13 mouse cellular contexts compared by ENCODE assay signal in the genomic region with DNA sequence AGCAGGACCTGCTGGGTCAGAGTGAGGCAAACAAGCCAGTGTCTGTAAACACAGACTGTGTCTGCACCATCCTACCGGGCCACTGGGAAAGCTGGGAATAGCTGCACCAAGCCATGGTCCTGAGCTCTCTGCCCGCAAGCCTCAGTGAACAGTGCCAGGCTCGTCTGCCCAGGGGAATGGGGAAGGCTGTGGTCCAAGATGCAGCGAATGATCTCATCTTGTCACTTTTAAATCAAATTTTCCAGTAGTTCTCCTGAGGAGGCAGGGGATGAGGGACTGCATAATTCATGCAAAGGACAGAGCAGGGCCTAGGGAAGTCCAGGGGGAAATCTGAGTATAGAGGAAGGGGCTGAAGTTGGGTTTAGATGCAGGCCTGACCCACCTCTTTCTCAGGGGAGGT. TPM values are rescaled to one million over a fixed set of nuclear protein-coding genes. Genes with fewer than 3 reads are reported as not detected.
A peak's percentile ranks its signal among the peaks of the same experiment; 100 is the strongest.
DNase-seq lines count a peak whose midpoint lies in the region; ATAC-seq and TF ChIP-seq lines count a peak whose summit lies in the region.
"Had no signal": no experiment of that assay in that cellular context is flagged by ENCODE, and none has a peak within 500 bp of the region (broad histone marks: within the 10 kb centered on the region; RNA-seq: fewer than 3 reads in every experiment).

No protein-coding gene starts in this region.

- no peak for DNase-seq in lung, postnatal 0 days (ENCODE audit: low spot score)
- DNase-seq in lung, postnatal 14 days, result no peak
- DNase-seq in forebrain, postnatal 0 days, result no peak
- no peak for DNase-seq in gastrocnemius, postnatal 36 days
- DNase-seq in cerebellum, adult 8-10 months, result no peak
- DNase-seq: kidney, adult 18-20 months; layer of hippocampus, adult 9-11 months had no signal

- peak overlapping the region; percentile 75 for H3K9ac ChIP-seq in forebrain, embryonic 12.5 days
- no peak overlapping the region for H3K9ac ChIP-seq in forebrain, embryonic 16.5 days (replicated peaks; ENCODE audit: low read depth, low read length)
- H3K9ac ChIP-seq in lung, postnatal 0 days (replicated peaks; ENCODE audit: low read depth), result no peak overlapping the region
- H3K9ac ChIP-seq in forebrain, postnatal 0 days, result 0 out of 2 replicates have a peak overlapping the region, but pooled peaks have one; percentile 68
- peak overlapping the region; percentile 72 for H3K9ac ChIP-seq in midbrain, embryonic 16.5 days (ENCODE audit: low read depth, low read length)

- H3K9me3 ChIP-seq in forebrain, embryonic 12.5 days, result no peaks in the 10 kb centered on the region
- no peaks in the 10 kb centered on the region for H3K9me3 ChIP-seq in forebrain, embryonic 16.5 days (ENCODE audit: control insufficient read depth, low read length)
- H3K9me3 ChIP-seq in lung, postnatal 0 days (ENCODE audit: low read length), result no peaks in the 10 kb centered on the region
- no peaks in the 10 kb centered on the region for H3K9me3 ChIP-seq in forebrain, postnatal 0 days (ENCODE audit: low read length)
- H3K9me3 ChIP-seq in midbrain, embryonic 16.5 days (replicated peaks; ENCODE audit: control insufficient read depth, low read length, poor library complexity, severe bottlenecking), result no peaks in the 10 kb centered on the region
- H3K9me3 ChIP-seq: heart, embryonic 13.5 days had no signal

- H3K4me2 ChIP-seq in forebrain, embryonic 12.5 days, result peak overlapping the region; percentile 93; the same call in 1 of the 2 replicates
- no peak overlapping the region for H3K4me2 ChIP-seq in forebrain, embryonic 16.5 days (ENCODE audit: low read length)
- H3K4me2 ChIP-seq in lung, postnatal 0 days (replicated peaks; ENCODE audit: low read depth, low read length), result 0 out of 2 replicates have a peak overlapping the region, but pooled peaks have one; percentile 93
- H3K4me2 ChIP-seq in forebrain, postnatal 0 days (ENCODE audit: low read depth), result no peak overlapping the region
- no peak overlapping the region; the same call in 1 of the 2 replicates for H3K4me2 ChIP-seq in midbrain, embryonic 16.5 days (ENCODE audit: low read length)

- TF ChIP-seq CTCF in lung, postnatal 0 days (IDR thresholded peaks at IDR 0.05), result no peak
- TF ChIP-seq CTCF in forebrain, postnatal 0 days (IDR thresholded peaks at IDR 0.05; ENCODE audit: low read depth), result no peak

- H3K27me3 ChIP-seq in forebrain, embryonic 12.5 days, result peaks cover 34% of the 10 kb centered on the region
- no peaks in the 10 kb centered on the region for H3K27me3 ChIP-seq in forebrain, embryonic 16.5 days (replicated peaks; ENCODE audit: control insufficient read depth, insufficient read depth, low read length)
- no peaks in the 10 kb centered on the region for H3K27me3 ChIP-seq in lung, postnatal 0 days (replicated peaks; ENCODE audit: insufficient read depth, low read length)
- H3K27me3 ChIP-seq in forebrain, postnatal 0 days (ENCODE audit: insufficient read depth, low read length), result no peaks in the 10 kb centered on the region
- no peaks in the 10 kb centered on the region; the same call in 1 of the 2 replicates for H3K27me3 ChIP-seq in midbrain, embryonic 16.5 days (ENCODE audit: control insufficient read depth, insufficient read depth, low read depth, low read length)

- 82% methylated on average over 4 of the region's 4 CpGs for WGBS in forebrain, embryonic 12.5 days
- WGBS in forebrain, embryonic 16.5 days, result 87% methylated on average over 4 of the region's 4 CpGs
- 77% methylated on average over 4 of the region's 4 CpGs for WGBS in lung, postnatal 0 days
- 86% methylated on average over 4 of the region's 4 CpGs for WGBS in forebrain, postnatal 0 days
- 84% methylated on average over 4 of the region's 4 CpGs for WGBS in midbrain, embryonic 16.5 days

- peaks cover 20% of the 10 kb centered on the region for H3K4me1 ChIP-seq in forebrain, embryonic 12.5 days
- H3K4me1 ChIP-seq in forebrain, embryonic 16.5 days (replicated peaks; ENCODE audit: control insufficient read depth, insufficient read depth, low read length), result peaks cover 15% of the 10 kb centered on the region
- H3K4me1 ChIP-seq in lung, postnatal 0 days (ENCODE audit: insufficient read depth, low read depth, low read length), result peaks cover 4% of the 10 kb centered on the region; the same call in 1 of the 2 replicates
- peaks cover 13% of the 10 kb centered on the region; the same call in 1 of the 2 replicates for H3K4me1 ChIP-seq in forebrain, postnatal 0 days (ENCODE audit: insufficient read depth)
- peaks cover 14% of the 10 kb centered on the region for H3K4me1 ChIP-seq in midbrain, embryonic 16.5 days (ENCODE audit: control insufficient read depth, insufficient read depth, low read length)

- no peaks in the 10 kb centered on the region; the same call in 1 of the 2 replicates for H3K36me3 ChIP-seq in forebrain, embryonic 12.5 days (replicated peaks)
- no peaks in the 10 kb centered on the region for H3K36me3 ChIP-seq in forebrain, embryonic 16.5 days (ENCODE audit: control insufficient read depth, insufficient read depth)
- no peaks in the 10 kb centered on the region for H3K36me3 ChIP-seq in lung, postnatal 0 days (ENCODE audit: insufficient read depth, low read length)
- peaks cover 5% of the 10 kb centered on the region; the same call in 1 of the 2 replicates for H3K36me3 ChIP-seq in forebrain, postnatal 0 days (ENCODE audit: insufficient read depth)
- no peaks in the 10 kb centered on the region for H3K36me3 ChIP-seq in midbrain, embryonic 16.5 days (ENCODE audit: control insufficient read depth, insufficient read depth, low read length)

- intact Hi-C loops in gastrocnemius, postnatal 36 days (cut with DNase I), result loop anchor here (2.0 kb wide), 1 partner anchor 21 kb away; a partner anchor contains a TSS

- no peak for ATAC-seq in forebrain, embryonic 12.5 days (ENCODE audit: low FRiP score)
- no peak for ATAC-seq in forebrain, embryonic 16.5 days
- no peak for ATAC-seq in lung, postnatal 0 days
- ATAC-seq in forebrain, postnatal 0 days, result no peak
- no peak for ATAC-seq in midbrain, embryonic 16.5 days

- H3K27ac ChIP-seq in forebrain, embryonic 12.5 days, result no peak overlapping the region
- no peak overlapping the region for H3K27ac ChIP-seq in forebrain, embryonic 16.5 days (ENCODE audit: low read length)
- H3K27ac ChIP-seq in lung, postnatal 0 days (ENCODE audit: low read length), result no peak overlapping the region
- H3K27ac ChIP-seq in forebrain, postnatal 0 days (ENCODE audit: low read depth, low read length), result 0 out of 2 replicates have a peak overlapping the region, but pooled peaks have one; percentile 82
- no peak overlapping the region for H3K27ac ChIP-seq in midbrain, embryonic 16.5 days (ENCODE audit: low read length)
- H3K27ac ChIP-seq: macrophage had no signal

- no peak overlapping the region; the same call in 1 of the 2 replicates for H3K4me3 ChIP-seq in forebrain, embryonic 12.5 days (replicated peaks)
- no peak overlapping the region for H3K4me3 ChIP-seq in forebrain, embryonic 16.5 days (replicated peaks; ENCODE audit: low read length)
- H3K4me3 ChIP-seq in lung, postnatal 0 days (ENCODE audit: low read depth, low read length), result no peak overlapping the region
- H3K4me3 ChIP-seq in forebrain, postnatal 0 days (ENCODE audit: low read depth, low read length), result no peak overlapping the region
- no peak overlapping the region for H3K4me3 ChIP-seq in midbrain, embryonic 16.5 days (ENCODE audit: low read depth, low read length)

- TF ChIP-seq EP300 in lung, postnatal 0 days (IDR thresholded peaks at IDR 0.05), result no peak

RNA-seq across cellular contexts. Expression of a gene that starts 0.9 kb away (rescaled TPM):
- polyA plus RNA-seq in forebrain, embryonic 12.5 days (2016; fragmentation: Nextera tagmentation; extraction: Ambion mirVana), result 13.7 and 15.6 TPM in 2 replicates
- 14.3 and 17.3 TPM in 2 replicates for polyA plus RNA-seq in forebrain, embryonic 16.5 days (2015; fragmentation: Nextera tagmentation; extraction: Ambion mirVana)
- polyA plus RNA-seq in lung, postnatal 0 days (2015; fragmentation: Nextera tagmentation; extraction: Ambion mirVana), result 17.8 and 19.0 TPM in 2 replicates
- 17.6 and 19.5 TPM in 2 replicates for total RNA-seq in forebrain, postnatal 0 days (2014; rRNA removed)
- polyA plus RNA-seq in forebrain, postnatal 0 days (2015; fragmentation: Nextera tagmentation; extraction: Ambion mirVana), result 23.5 and 26.1 TPM in 2 replicates
- polyA plus RNA-seq in midbrain, embryonic 16.5 days (2015; fragmentation: Nextera tagmentation; extraction: Ambion mirVana), result 25.2 and 26.1 TPM in 2 replicates
- total RNA-seq in gastrocnemius, postnatal 36 days (2021), result under 1 TPM; 0.31 to 0.64 TPM

RNA-seq across cellular contexts. Expression of a gene that starts 5.3 kb away (rescaled TPM):
- polyA plus RNA-seq in forebrain, embryonic 12.5 days (2016; fragmentation: Nextera tagmentation; extraction: Ambion mirVana), result 0.05 and 0.19 TPM in 2 replicates
- 1.2 TPM in 2 replicates for polyA plus RNA-seq in forebrain, embryonic 16.5 days (2015; fragmentation: Nextera tagmentation; extraction: Ambion mirVana)
- 4.8 and 4.9 TPM in 2 replicates for polyA plus RNA-seq in lung, postnatal 0 days (2015; fragmentation: Nextera tagmentation; extraction: Ambion mirVana)
- 2.5 and 3.0 TPM in 2 replicates for total RNA-seq in forebrain, postnatal 0 days (2014; rRNA removed)
- polyA plus RNA-seq in forebrain, postnatal 0 days (2015; fragmentation: Nextera tagmentation; extraction: Ambion mirVana), result 0.88 and 1.3 TPM in 2 replicates
- 1.4 and 2.0 TPM in 2 replicates for polyA plus RNA-seq in midbrain, embryonic 16.5 days (2015; fragmentation: Nextera tagmentation; extraction: Ambion mirVana)
- 1 to 10 TPM; 5.0 to 7.0 TPM for total RNA-seq in gastrocnemius, postnatal 36 days (2021)

RNA-seq across cellular contexts. Expression of a gene that starts 21.4 kb away (rescaled TPM):
- 144 and 149 TPM in 2 replicates for polyA plus RNA-seq in forebrain, embryonic 12.5 days (2016; fragmentation: Nextera tagmentation; extraction: Ambion mirVana)
- polyA plus RNA-seq in forebrain, embryonic 16.5 days (2015; fragmentation: Nextera tagmentation; extraction: Ambion mirVana), result 71.0 and 80.9 TPM in 2 replicates
- polyA plus RNA-seq in lung, postnatal 0 days (2015; fragmentation: Nextera tagmentation; extraction: Ambion mirVana), result 28.1 and 29.5 TPM in 2 replicates
- 28.8 and 31.3 TPM in 2 replicates for total RNA-seq in forebrain, postnatal 0 days (2014; rRNA removed)
- polyA plus RNA-seq in forebrain, postnatal 0 days (2015; fragmentation: Nextera tagmentation; extraction: Ambion mirVana), result 29.7 and 33.0 TPM in 2 replicates
- 32.6 and 37.6 TPM in 2 replicates for polyA plus RNA-seq in midbrain, embryonic 16.5 days (2015; fragmentation: Nextera tagmentation; extraction: Ambion mirVana)
- 1 to 10 TPM; 2.1 to 3.0 TPM for total RNA-seq in gastrocnemius, postnatal 36 days (2021)

RNA-seq across cellular contexts. Expression of a gene that starts 47.3 kb away (rescaled TPM):
- polyA plus RNA-seq in forebrain, embryonic 12.5 days (2016; fragmentation: Nextera tagmentation; extraction: Ambion mirVana), result 3.6 and 3.9 TPM in 2 replicates
- polyA plus RNA-seq in forebrain, embryonic 16.5 days (2015; fragmentation: Nextera tagmentation; extraction: Ambion mirVana), result 4.0 and 5.3 TPM in 2 replicates
- polyA plus RNA-seq in lung, postnatal 0 days (2015; fragmentation: Nextera tagmentation; extraction: Ambion mirVana), result 19.6 and 23.8 TPM in 2 replicates
- total RNA-seq in forebrain, postnatal 0 days (2014; rRNA removed), result 6.2 and 7.3 TPM in 2 replicates
- 8.0 and 8.1 TPM in 2 replicates for polyA plus RNA-seq in forebrain, postnatal 0 days (2015; fragmentation: Nextera tagmentation; extraction: Ambion mirVana)
- polyA plus RNA-seq in midbrain, embryonic 16.5 days (2015; fragmentation: Nextera tagmentation; extraction: Ambion mirVana), result 4.9 and 5.9 TPM in 2 replicates
- total RNA-seq in gastrocnemius, postnatal 36 days (2021), result 1 to 10 TPM; 2.3 to 3.0 TPM
- polyA plus RNA-seq: C2C12 had no signal

Comparison
In these comparisons a context has a peak if more than half of its experiments do, and no peak if none do; other contexts are left out.
1. H3K4me2 ChIP-seq: peak in forebrain, embryonic 12.5 days (single experiment) and lung, postnatal 0 days (single experiment); none in forebrain, embryonic 16.5 days (single experiment), forebrain, postnatal 0 days (single experiment) and midbrain, embryonic 16.5 days (single experiment).
2. H3K9ac ChIP-seq: peak in forebrain, embryonic 12.5 days (single experiment), forebrain, postnatal 0 days (single experiment) and midbrain, embryonic 16.5 days (single experiment); none in forebrain, embryonic 16.5 days (single experiment) and lung, postnatal 0 days (single experiment).